Mouse (Mus musculus): ENCODE results near the gene Olfr99.
A peak's percentile ranks its signal among the peaks of the same experiment; 100 is the strongest.
"Not testable (repeated sequence)": the region's sequence is repeated elsewhere in the genome, so short reads cannot be mapped to it uniquely, and the experiment has no call there.

Gene Olfr99

DNA sequence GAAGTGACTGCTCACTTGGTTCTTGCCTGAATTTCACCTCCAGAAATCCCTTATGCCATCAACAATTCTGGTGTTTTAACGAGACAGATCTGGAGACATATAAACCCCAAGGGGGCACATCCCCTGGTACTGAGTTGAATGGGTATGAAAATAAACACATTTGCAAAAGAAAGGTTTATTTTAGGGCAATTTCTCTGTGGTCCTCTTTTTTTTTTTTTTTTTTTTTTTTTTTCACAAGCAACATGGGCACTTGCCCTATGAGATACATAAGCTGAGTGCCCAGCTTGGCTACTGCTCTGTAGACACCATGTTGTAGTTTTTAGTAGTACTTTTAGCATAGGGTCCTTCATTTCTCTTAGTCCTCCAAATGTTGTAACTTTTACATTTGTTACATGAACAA lies at the start of gene Olfr99:
Gene Olfr99, minus strand, starts transcription at position 101 of the 400 bp plus-strand sequence.
- no peak for DNase-seq (ENCODE audit: low spot score)

DNA sequence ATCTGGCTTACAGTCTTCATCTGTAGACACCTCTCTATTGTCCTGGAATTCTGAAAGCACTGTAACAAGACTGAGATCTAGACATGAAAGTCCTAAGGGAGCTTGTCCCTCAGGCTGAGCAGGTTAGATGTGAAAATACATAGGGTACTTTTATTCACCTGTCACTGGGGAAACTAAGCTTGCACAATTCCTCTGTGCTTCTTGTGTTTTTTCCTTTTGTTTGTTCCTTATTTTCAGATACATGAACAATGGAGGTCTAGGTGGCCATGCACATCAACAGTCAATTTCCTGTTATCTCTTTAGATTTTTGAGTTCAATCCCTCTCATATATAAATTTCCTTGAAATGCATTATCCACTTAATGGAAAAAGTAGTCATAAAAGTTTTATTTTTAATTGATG lies 33.7 kb upstream of the Olfr99 start, which contains the start of gene Olfr102:
Gene Olfr102, minus strand, starts transcription at position 101 of the 400 bp plus-strand sequence.
- no peak for DNase-seq (ENCODE audit: low spot score)

DNA sequence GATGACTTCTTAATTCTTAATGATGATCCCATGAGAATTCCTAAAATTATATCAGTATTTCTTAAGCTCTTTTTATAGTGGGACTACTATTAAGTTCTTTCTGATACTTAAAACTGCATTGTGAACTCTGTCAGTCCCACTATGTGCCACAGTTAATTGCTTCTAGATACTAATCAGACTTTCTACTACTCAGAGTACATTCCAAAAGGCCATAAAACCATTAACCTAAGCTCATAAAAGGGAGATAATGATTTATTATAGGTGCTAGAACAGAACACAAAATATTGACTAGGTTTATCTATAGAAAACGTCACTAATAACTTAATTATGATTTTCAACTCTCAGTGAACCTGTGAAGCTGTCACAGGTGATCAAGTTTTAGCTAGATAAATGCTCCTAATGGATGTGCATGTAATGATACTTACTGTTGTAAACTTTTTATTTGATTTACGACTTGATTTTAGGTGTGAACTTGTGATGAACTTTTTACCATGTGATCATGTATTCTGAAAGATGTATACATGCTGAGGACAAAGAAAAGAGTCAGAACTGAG lies 27.0 kb upstream of the Olfr99 start:
- no peak for DNase-seq (ENCODE audit: low spot score)

DNA sequence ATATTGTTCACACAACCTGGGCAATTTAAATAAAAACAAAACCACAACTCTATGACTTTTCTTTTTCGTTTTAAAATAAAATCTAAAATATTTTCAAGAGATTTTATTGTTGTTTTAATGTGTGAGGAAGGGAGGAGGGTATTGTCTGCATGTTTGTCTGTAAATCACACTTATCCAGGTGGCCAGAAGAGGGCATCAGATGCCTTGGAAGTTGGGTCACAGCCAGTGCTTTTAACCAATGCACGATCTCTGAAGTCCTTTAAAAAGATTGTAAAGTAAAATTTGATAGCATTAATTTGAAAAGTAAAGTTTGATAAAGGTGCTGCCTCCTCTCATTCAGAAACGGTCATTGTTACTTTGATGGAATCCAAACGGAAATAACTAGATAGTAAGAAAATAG lies 25.2 kb upstream of the Olfr99 start:
- DNase-seq (ENCODE audit: low spot score), result no peak

DNA sequence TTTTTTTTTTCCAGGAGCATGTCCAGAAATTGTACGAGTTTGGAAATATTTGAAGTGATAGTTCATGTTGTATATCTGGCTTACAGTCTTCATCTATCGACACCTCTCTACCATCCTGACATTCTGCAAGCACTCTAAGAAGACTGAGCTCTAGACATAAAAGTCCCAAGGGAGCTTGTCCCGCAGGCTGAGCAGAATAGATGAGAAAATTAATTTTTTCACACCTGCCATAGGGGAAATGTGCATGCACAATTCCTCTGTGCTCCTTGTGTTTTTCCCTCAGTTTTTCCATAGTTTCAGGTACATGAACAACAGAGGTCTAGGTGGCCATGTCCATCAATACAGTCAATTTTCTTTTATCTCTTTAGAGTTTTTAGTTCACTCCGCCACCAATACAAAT lies 21.0 kb upstream of the Olfr99 start, which contains the start of gene Olfr101:
Gene Olfr101, minus strand, starts transcription at position 101 of the 400 bp plus-strand sequence.
- DNase-seq (ENCODE audit: low spot score), result no peak

DNA sequence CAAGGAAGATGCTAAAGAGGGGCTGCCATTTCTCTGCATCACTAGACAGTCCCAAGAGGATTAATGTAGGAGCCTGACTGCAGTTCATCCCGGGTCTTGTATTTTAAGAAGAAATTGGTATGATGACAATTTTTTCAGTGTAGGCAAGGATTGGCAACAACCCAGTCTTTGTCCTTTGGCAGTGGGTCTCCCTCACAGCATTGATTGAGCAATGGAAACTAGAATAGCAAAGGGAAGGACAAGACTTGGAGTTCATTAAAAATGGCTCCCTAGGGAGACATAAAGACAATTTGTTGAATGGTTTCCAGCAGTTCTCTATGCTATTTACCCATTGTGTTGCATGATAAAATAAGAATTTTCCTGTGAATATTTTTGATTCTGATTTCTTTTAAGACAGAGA lies 2.9 kb downstream of the Olfr99 start:
- no peak for DNase-seq (ENCODE audit: low spot score)

DNA sequence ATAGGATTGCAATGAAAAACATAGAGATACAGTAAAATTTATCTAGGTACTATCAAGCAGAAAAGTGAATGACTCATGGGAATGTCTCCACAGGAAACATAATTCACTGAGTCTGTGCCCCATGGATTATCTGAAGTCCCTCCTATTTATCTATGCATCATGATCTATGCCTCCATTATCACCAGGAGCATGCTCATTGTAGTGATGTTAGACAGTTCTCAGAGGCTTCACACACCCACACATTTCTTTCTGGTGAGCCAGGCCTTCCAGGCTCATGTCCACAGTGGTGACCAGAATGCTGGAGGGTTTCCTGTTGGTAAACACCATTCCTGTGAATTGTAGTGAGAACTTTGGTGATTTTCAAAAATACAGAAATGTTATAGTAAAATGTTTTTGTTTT lies 6.7 kb downstream of the Olfr99 start:
- DNase-seq (ENCODE audit: low spot score), result no peak

DNA sequence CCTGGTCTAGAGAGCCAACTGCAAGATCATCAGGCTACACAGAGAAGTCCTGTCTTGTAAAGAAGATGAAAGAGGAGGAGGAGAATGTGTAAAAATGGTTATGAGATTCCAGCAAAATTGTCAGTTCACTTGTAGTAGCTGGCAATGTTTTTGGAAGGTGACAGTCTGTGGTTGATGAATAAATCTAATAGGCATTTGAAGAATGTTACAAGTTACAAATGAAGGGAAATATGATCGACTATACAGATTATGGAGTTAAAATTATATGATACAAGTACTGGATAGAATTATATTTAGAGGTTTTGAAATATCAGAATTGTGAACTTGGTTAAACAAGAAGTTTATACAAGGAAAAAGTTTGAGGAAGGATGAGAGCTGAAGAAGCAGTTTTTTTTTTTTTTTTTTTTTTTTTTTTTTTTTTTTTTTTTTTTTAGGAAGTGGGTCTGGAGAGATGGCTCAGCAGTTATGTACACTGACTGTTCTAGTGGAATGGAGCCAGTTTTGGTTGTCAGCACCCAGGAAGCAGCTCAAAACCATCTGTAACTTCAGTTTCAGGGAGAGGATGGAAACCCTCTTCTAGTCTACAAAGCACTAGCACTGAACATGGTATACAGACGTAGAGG lies 7.5 kb downstream of the Olfr99 start:
- DNase-seq (ENCODE audit: low spot score), result no peak

DNA sequence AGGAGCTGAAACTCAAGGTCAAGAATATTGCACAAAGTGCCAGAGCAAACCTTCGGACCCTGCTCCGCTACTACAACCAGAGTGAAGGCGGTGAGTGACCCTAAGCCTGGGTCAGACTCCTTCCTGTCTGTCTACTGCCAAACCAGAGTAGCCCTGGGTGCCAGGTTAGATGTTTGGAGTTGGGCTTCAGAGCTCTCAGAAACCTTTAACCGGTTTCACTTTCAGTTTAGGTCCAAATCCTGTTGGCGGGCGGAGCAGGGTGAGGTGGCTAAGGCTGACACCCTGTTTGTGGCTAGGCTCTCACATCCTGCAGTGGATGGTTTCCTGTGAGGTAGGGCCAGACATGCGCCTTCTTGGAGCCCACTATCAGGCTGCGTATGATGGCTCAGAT lies 12.6 kb downstream of the Olfr99 start:
- DNase-seq (ENCODE audit: low spot score), result peak; percentile 30

DNA sequence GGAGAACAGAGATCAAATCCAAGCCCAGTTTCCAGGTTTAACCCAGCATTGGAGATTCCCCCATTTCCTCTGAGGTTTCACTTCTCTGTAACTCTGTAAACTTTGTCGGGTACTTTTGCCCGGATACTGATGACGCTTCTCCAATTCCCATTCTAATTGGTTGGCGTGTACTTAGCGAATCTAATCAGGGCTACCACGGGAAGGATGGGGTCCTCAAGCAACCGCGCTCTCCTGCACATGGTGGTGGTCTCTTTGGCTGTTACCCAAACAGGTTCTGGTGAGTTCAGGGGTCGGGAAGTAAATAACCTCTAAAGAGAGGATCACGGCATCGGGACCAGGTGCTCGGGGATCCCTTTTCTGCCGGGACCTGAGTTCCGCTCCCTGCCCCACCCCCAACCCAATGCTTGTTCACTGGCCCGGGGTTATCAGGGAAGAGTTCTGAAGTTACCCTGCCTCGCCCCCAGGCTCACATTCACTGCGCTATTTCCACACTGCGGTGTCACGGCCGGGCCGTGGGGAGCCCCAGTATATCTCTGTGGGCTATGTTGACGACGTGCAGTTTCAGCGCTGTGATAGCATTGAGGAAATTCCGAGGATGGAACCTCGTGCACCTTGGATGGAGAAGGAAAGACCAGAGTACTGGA lies 13.1 kb downstream of the Olfr99 start, which contains the start of gene H2-M3:
Gene H2-M3, plus strand, starts transcription at position 163 of the 644 bp plus-strand sequence.
- DNase-seq (ENCODE audit: low spot score), result peak; percentile 71

DNA sequence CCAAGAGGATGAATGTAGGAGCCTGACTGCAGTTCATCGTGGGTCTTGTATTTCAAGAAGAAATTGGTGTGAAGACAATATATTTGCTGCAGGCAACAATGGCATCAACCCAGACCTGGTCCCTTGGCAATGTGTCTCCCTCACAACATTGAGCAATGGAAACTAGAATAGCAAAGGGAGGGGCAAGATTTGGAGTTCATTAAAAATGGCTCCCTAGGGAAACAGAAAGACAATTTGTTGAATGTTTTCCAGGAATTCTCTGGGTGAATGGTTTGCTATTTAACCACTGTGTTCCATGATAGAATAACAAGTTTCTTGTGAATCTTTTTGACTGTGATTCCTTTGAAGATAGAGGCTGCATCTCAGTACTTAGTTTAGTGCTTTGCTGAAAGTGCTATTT lies 19.6 kb downstream of the Olfr99 start, which contains the start of gene Olfr98:
Gene Olfr98, minus strand, starts transcription at position 124 of the 400 bp plus-strand sequence.
- DNase-seq (ENCODE audit: low spot score), result no peak

DNA sequence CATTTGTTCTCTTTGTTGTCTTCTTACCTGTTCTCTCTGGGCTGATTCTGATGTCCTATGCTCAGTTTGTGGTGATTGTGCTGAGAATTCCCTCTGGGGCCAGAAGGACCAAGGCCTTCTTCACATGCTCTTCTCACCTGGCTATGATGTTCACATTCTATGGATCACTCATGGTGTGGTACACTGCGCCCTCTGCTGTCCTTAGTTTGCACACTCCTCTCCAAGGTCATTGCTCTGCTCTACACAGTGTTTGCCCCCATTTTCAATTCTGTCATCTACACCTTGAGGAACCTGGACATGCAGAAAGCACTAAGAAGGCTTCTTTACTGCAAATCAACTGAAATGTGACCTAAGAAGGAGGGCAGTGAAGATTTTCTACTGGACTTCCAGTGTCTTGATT lies 32.7 kb downstream of the Olfr99 start:
- no peak for DNase-seq (ENCODE audit: low spot score)

DNA sequence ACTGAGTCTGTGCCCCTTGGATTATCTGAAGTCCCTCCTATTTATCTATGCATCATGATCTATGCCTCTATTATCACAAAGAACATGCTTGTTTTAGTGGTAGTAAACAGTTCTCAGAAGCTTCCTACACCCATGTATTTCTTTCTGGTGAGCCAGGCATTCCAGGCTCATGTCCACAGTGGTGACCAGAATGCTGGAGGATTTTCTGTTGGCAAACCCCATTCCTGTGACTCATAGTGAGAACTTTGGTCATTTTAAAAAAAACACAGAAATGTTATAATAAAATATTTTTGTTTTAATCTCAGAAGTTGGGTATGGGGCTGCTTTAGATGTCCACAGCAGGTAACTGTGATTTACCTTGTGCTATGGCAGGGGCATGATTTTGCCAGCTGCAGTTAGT lies 33.8 kb downstream of the Olfr99 start:
- no peak for DNase-seq (ENCODE audit: low spot score)

DNA sequence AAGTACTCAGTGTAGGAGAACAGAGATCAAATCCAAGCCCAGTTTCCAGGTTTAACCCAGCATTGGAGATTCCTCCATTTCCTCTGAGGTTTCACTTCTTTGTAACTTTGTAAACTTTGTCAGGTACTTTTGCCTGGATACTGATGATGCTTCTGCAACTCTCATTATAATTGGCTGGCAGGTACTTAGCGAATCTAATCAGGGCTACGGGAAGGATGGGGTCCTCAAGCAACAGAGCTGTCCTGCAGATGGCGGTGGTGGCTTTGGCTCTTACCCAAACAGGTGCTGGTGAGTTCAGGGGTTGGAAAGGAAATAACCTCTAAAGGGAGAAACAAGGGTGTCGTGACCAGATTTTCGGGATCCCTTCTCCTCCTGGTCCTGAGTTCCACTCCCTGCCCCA lies 36.5 kb downstream of the Olfr99 start:
- DNase-seq (ENCODE audit: low spot score), result no peak

DNA sequence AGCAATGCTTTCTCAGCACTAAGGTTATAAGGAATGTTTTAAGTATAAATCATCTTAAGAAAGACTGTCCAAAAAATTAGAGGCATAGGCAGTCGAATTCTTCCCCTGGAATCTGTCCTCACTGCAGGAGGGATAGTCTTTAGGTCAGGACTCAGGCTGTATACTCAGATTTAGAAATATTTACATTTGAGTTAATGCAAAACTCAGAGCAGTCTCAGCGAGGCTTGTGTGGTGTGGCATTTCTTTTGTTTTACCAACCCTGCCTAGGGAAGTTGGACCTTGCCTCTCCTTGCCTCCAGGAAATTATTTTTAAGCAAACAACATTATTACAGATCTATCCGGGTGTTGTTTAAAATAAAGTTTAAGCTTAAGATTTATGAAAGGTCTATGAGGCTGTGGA lies 41.1 kb downstream of the Olfr99 start:
- DNase-seq (ENCODE audit: low spot score), result no peak

DNA sequence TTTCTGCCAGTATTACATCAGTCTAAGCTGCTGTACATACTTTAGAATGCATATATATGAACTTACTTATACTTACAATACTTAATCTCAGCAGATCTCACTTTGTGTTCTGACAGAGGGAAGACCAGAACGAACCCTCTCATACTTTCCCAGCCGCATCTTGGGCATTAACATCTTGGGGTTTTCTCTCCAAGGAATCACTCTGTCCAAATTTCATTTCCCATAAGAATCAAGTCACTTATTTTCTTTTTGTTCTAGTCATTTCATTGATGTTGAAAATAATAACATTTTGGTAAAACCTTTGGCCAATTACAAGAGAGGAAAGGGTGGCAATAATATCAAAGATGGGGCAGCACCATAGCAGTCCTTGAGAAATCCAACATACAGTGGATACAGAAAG lies 46.0 kb downstream of the Olfr99 start, which contains the start of gene Olfr97:
Gene Olfr97, minus strand, starts transcription at position 101 of the 400 bp plus-strand sequence.
- DNase-seq (ENCODE audit: low spot score), result not testable (repeated sequence)

Data from ovary, adult 18-20 months (tissue).